Mouse (Mus musculus) heart, embryonic 11.5 days (tissue): Measurements from ENCODE around the gene Slamf8. TPM values are rescaled to one million over a fixed set of nuclear protein-coding genes. Genes with fewer than 3 reads are reported as not detected.

Experiments
- ATAC-seq: fragments of 200-750 bp; cut with Nextera tagmentation; replicated peaks from 2 replicates; pipeline ENCODE4 v1.8.0; 2017; ENCODE audit warnings: moderate library complexity; ENCODE audit not compliant: insufficient number of reproducible peaks, low FRiP score, low TSS enrichment
- H3K27ac ChIP-seq: fragments of 300-500 bp; sonication (generic); 2 replicates; pipeline ENCODE4 v1.5.1; 2014; ENCODE audit warnings: mild to moderate bottlenecking, low read depth, low read length
- H3K27me3 ChIP-seq: fragments of 300-500 bp; sonication (generic); 2 replicates; pipeline ENCODE4 v1.6.1; 2014; ENCODE audit warnings: mild to moderate bottlenecking, low read length, mixed read lengths; ENCODE audit not compliant: control insufficient read depth, insufficient read depth
- H3K36me3 ChIP-seq: fragments of 300-500 bp; sonication (generic); 2 replicates; pipeline ENCODE4 v1.6.1; 2014; ENCODE audit warnings: mild to moderate bottlenecking, low read length, moderate library complexity, mixed read lengths; ENCODE audit not compliant: control insufficient read depth, insufficient read depth
- H3K4me1 ChIP-seq: fragments of 300-500 bp; sonication (generic); 2 replicates; pipeline ENCODE4 v1.6.1; 2014; ENCODE audit warnings: low read length; ENCODE audit not compliant: control insufficient read depth, insufficient read depth
- H3K4me2 ChIP-seq: fragments of 300-500 bp; sonication (generic); 2 replicates; pipeline ENCODE4 v1.6.1; 2014; ENCODE audit warnings: mild to moderate bottlenecking, moderate library complexity
- H3K4me3 ChIP-seq: fragments of 300-500 bp; sonication (generic); 2 replicates; pipeline ENCODE4 v1.5.1; 2014; ENCODE audit warnings: low read depth, low read length
- H3K9ac ChIP-seq: fragments of 300-500 bp; sonication (generic); 2 replicates; pipeline ENCODE4 v1.6.1; 2014; ENCODE audit warnings: mild to moderate bottlenecking, low read depth, low read length, moderate library complexity
- H3K9me3 ChIP-seq: fragments of 300-500 bp; sonication (generic); replicated peaks from 2 replicates; pipeline ENCODE4 v1.6.1; 2016; ENCODE audit warnings: low read length; ENCODE audit not compliant: control insufficient read depth
- WGBS: fragments of 180-500 bp; shearing (Covaris S2); extraction: QIAGEN DNeasy Blood & Tissue Kit; methylation state at CpG from one replicate; pipeline ENCODE4 v1.1.7; 2014; ENCODE audit not compliant: insufficient replicate concordance; 5-methylcytosine and 5-hydroxymethylcytosine counted together
- polyA plus RNA-seq: library from polyadenylated mRNA; unstranded; fragments of >200 nt; fragmentation: Nextera tagmentation; extraction: Ambion mirVana; gene quantifications from 2 replicates; pipeline ENCODE4 v1.2.1, GENCODE M21; 2014

The Slamf8 gene
- polyA plus RNA-seq, 1 experiment from 2014 or later, result not detected

DNA sequence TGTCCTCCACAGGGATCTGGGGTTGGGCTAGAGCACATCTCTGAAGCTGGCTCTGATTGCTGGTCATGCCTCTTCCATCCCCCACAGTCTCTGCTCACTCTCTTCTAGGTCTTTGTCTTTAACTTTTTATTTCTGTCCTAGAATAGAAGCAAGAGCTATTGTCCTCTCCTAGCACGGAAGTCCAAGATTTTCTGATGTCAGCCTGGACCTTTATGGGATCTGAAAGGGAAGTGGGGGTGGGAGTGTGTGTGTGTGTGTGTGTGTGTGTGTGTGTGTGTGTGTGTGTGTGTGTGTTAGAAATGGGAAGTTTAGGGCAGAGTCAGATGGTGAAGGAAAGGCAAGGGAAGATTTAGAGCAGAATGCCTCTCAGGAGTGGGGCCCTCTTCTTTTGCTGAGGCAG is 37.7 kb downstream of the Slamf8 start:
- WGBS, result 55% methylated on average over 1 of the region's 1 CpGs
- Histone ChIP-seq H3K9me3 (no peaks in the 10 kb centered on the region), H3K4me1 (peaks cover 10% of the 10 kb centered on the region), H3K4me3 (no peak overlapping the region), H3K4me2 (no peak overlapping the region), H3K36me3 (no peaks in the 10 kb centered on the region), H3K9ac (no peak overlapping the region), H3K27ac (no peak overlapping the region), H3K27me3 (peaks cover 19% of the 10 kb centered on the region)
- ATAC-seq, result no peak

- WGBS, result 30% methylated on average over 7 of the region's 7 CpGs
- Histone ChIP-seq H3K4me1 (peaks cover 10% of the 10 kb centered on the region), H3K27me3 (peaks cover 7% of the 10 kb centered on the region), H3K36me3 (no peaks in the 10 kb centered on the region), H3K27ac (no peak overlapping the region), H3K4me3 (peak overlapping the region; percentile 51; the same call in 1 of the 2 replicates), H3K9me3 (no peaks in the 10 kb centered on the region), H3K9ac (no peak overlapping the region), H3K4me2 (peak overlapping the region; percentile 85)
- no peak for ATAC-seq
Measured at GRCm38 (mm10) chr1:172551009-172551408, 39.4 kb downstream of the Slamf8 start.

DNA sequence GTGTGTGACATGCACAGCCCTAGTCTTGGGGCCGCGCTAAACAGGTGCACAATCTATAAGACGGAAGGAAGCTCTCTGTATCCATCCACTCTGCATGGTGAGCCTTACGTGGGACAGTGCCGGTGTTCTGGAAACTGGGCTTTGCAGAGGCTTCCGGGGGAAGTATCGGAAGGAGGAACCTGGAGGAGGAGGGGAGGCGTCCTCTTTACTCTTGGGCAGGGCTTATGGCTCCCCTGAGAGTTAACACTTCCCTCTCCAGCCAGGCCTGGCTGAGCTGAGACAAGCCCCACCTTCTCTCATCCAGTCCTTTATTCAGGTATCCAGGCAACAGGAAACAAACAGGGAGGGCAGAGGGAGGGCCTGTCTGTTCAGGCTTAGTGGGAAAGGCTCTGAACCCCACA is 39.8 kb downstream of the Slamf8 start:
- Histone ChIP-seq H3K4me2 (peak overlapping the region; percentile 85), H3K4me3 (peak overlapping the region; percentile 51), H3K9me3 (no peaks in the 10 kb centered on the region), H3K36me3 (no peaks in the 10 kb centered on the region), H3K4me1 (peaks cover 10% of the 10 kb centered on the region), H3K27me3 (peaks cover 3% of the 10 kb centered on the region), H3K27ac (no peak overlapping the region), H3K9ac (peak overlapping the region; percentile 58)
- ATAC-seq, result peak; percentile 64; the same call in 1 of the 2 replicates
- WGBS, result under 1% methylated on average over 8 of the region's 8 CpGs

DNA sequence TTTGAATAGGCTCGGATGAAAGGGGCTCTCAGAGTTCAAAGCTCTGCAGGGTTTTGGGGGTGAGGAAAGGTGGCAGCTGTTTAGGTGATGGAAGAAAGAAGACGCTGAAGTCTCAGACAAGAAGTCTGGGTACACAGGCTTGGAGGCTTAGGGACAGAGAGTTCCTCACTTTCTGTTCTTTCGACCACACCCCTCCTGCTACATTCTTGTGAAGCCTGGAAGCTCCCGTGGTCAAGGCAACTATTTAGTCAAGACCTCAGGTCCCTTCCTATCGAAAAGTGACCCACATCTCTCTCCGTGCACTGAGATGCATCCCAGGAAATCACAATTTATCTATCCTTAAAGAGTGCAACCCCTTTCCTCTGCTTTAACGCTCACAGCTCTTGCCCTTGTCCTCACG is 40.7 kb downstream of the Slamf8 start:
- Histone ChIP-seq H3K9me3 (no peaks in the 10 kb centered on the region), H3K4me1 (peaks cover 10% of the 10 kb centered on the region), H3K4me2 (peak overlapping the region; percentile 85), H3K4me3 (peak overlapping the region; percentile 51), H3K9ac (peak overlapping the region; percentile 58), H3K36me3 (no peaks in the 10 kb centered on the region), H3K27me3 (peaks cover 3% of the 10 kb centered on the region; the same call in 1 of the 2 replicates), H3K27ac (no peak overlapping the region)
- no peak for ATAC-seq
- 7% methylated on average over 8 of the region's 8 CpGs for WGBS

- no peak overlapping the region for H3K27ac ChIP-seq
- WGBS, result 19% methylated on average over 2 of the region's 2 CpGs
- ATAC-seq, result no peak
- no peak overlapping the region for H3K9ac ChIP-seq
- no peaks in the 10 kb centered on the region for H3K9me3 ChIP-seq
- no peak overlapping the region for H3K4me3 ChIP-seq
- peak overlapping the region; percentile 85 for H3K4me2 ChIP-seq
- H3K4me1 ChIP-seq, result peaks cover 10% of the 10 kb centered on the region
- H3K36me3 ChIP-seq, result no peaks in the 10 kb centered on the region
- H3K27me3 ChIP-seq, result peaks cover 3% of the 10 kb centered on the region; the same call in 1 of the 2 replicates
Measured at GRCm38 (mm10) chr1:172549314-172549713, 41.1 kb downstream of the Slamf8 start.

GRCm38 (mm10) chr1:172548501-172548900 is 41.9 kb downstream of the Slamf8 start:
- peaks cover 10% of the 10 kb centered on the region for H3K4me1 ChIP-seq
- H3K9me3 ChIP-seq, result no peaks in the 10 kb centered on the region
- no peaks in the 10 kb centered on the region for H3K36me3 ChIP-seq
- H3K27me3 ChIP-seq, result peaks cover 3% of the 10 kb centered on the region; the same call in 1 of the 2 replicates
- no peak overlapping the region for H3K4me2 ChIP-seq
- H3K27ac ChIP-seq, result no peak overlapping the region
- no peak for ATAC-seq
- H3K9ac ChIP-seq, result no peak overlapping the region
- no peak overlapping the region for H3K4me3 ChIP-seq
- WGBS, result 54% methylated on average over 7 of the region's 7 CpGs

DNA sequence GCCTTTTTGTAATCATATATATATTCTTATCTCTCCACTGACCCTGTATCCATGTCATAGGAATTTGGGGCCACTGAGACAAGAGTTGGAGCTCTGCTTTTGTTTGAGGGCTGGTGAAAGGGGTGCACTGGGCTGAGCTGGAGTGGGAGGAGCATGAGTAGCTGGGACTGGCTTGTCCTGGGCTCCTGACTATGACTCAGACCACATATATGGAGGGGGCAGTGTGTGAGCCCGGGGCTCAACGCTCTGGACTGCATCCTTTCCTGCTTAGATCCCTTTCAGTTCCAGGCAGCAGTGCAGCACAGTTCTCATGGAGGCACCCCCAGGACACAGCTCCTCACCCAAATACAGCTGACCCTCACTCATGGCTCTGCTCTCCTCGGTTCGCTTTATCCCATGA is 44.3 kb downstream of the Slamf8 start:
- Histone ChIP-seq H3K4me2 (no peak overlapping the region), H3K9ac (no peak overlapping the region), H3K27me3 (peaks cover 3% of the 10 kb centered on the region; the same call in 1 of the 2 replicates), H3K4me1 (peaks cover 10% of the 10 kb centered on the region), H3K36me3 (no peaks in the 10 kb centered on the region), H3K27ac (no peak overlapping the region), H3K9me3 (no peaks in the 10 kb centered on the region), H3K4me3 (no peak overlapping the region)
- 76% methylated on average over 4 of the region's 4 CpGs for WGBS
- no peak for ATAC-seq

DNA sequence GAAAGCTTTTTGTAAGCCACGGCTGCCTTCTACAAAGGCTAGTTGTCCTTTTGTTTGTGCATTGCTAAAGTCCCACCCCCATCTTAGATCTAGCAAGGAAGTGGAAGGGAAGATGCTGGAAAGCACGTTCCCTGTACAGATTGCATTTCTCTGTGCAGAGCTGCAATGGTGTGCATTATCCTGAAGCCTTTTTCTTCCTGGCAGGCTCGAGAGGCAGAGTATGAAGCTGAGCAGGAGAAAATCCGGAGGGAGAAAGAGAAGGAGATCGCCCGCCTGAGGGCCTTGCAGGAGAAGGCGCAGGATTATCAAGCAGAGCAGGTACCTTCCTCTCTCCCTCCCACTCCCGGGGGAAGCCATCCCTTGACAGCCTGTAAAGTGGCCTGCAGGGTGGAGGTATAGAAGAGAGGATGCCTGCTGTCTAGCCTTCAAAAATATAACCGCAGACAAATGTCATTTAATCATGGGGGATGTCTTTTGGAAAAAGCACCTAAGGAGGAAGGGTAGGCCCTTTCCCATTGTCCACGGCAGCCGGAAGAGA is 50.0 kb downstream of the Slamf8 start:
- no peaks in the 10 kb centered on the region; the same call in 1 of the 2 replicates for H3K27me3 ChIP-seq
- H3K9me3 ChIP-seq, result no peaks in the 10 kb centered on the region
- no peak for ATAC-seq
- H3K4me3 ChIP-seq, result no peak overlapping the region
- WGBS, result 44% methylated on average over 11 of the region's 11 CpGs
- H3K9ac ChIP-seq, result no peak overlapping the region
- no peaks in the 10 kb centered on the region for H3K4me1 ChIP-seq
- H3K27ac ChIP-seq, result no peak overlapping the region
- H3K4me2 ChIP-seq, result no peak overlapping the region
- no peaks in the 10 kb centered on the region for H3K36me3 ChIP-seq

DNA sequence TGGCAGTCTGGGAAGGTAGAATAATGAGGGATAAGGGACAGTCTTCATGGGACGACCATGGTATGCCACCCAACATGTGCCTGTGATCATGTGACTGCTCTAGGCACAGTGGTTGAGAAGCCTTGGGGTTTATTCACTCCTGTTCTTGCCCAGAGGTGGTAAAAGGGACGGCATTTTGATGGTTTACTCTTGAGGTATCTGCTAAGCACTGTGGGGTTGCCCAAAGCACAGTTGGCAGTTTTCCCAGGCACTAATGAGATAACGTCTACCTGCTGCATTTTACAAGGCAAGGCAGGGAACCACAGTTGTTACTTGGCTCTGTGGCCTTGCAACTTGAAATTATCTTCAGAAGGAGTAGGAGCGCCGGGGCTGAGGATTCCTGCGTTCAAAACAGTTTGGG is 50.5 kb downstream of the Slamf8 start:
- 61% methylated on average over 6 of the region's 6 CpGs for WGBS
- no peak overlapping the region for H3K4me3 ChIP-seq
- no peaks in the 10 kb centered on the region for H3K9me3 ChIP-seq
- H3K27ac ChIP-seq, result no peak overlapping the region
- no peak for ATAC-seq
- no peaks in the 10 kb centered on the region; the same call in 1 of the 2 replicates for H3K27me3 ChIP-seq
- H3K4me2 ChIP-seq, result no peak overlapping the region
- no peaks in the 10 kb centered on the region for H3K4me1 ChIP-seq
- H3K9ac ChIP-seq, result no peak overlapping the region
- H3K36me3 ChIP-seq, result no peaks in the 10 kb centered on the region
